Mouse (Mus musculus) gastrocnemius, postnatal 36 days (tissue): ENCODE measurements around the gene 1700022I11Rik. TPM values are rescaled to one million over a fixed set of nuclear protein-coding genes. Genes with fewer than 3 reads are reported as not detected.
"Not testable (repeated sequence)": the region's sequence is repeated elsewhere in the genome, so short reads cannot be mapped to it uniquely, and the experiment has no call there.

ENCODE experiments used
- DNase-seq, 2 experiments: peaks; one replicate each; pipeline ENCODE4 v3.0.0; 2022
- intact Hi-C: fragments of 180-260 bp; cut with DNase I; formaldehyde crosslinking; loops from one replicate; pipeline ENCODE4 v1.15.1; 2025
- total RNA-seq, 2 experiments: library from RNA; stranded (reverse); gene quantifications; 2 replicates each; pipeline ENCODE4 v1.2.3; 2021

The 1700022I11Rik gene
- total RNA-seq, 2 experiments from 2014 or later, result not detected

- peak; percentile 97 to 99 for DNase-seq
- intact Hi-C loops, result not testable (repeated sequence)
Observed at GRCm38 (mm10) chr4:43000141-43000986, 31.0 kb downstream of the 1700022I11Rik start, which contains the start of gene Vcp. Gene Vcp, minus strand, starts transcription at chr4:43000507.

GRCm38 (mm10) chr4:43001272-43001671 is 31.9 kb downstream of the 1700022I11Rik start:
- intact Hi-C loops, result no loop called here
- DNase-seq, result no peak

GRCm38 (mm10) chr4:43002756-43003439 is 33.5 kb downstream of the 1700022I11Rik start:
- DNase-seq, result no peak
- intact Hi-C loops, result no loop called here

- intact Hi-C loops, result no loop called here
- DNase-seq, result no peak
Observed at GRCm38 (mm10) chr4:43004951-43005350, 35.5 kb downstream of the 1700022I11Rik start.

GRCm38 (mm10) chr4:43005765-43006164 is 36.4 kb downstream of the 1700022I11Rik start:
- DNase-seq, result no peak
- intact Hi-C loops, result no loop called here

- DNase-seq, result peak; percentile 72 to 80
- intact Hi-C loops, result no loop called here
Observed at GRCm38 (mm10) chr4:43010161-43011038, 41.0 kb downstream of the 1700022I11Rik start, which contains the start of gene Fancg. Gene Fancg, minus strand, starts transcription at chr4:43010506.

- intact Hi-C loops, result no loop called here
- no peak for DNase-seq
Observed at GRCm38 (mm10) chr4:43012091-43012490, 42.7 kb downstream of the 1700022I11Rik start.

- intact Hi-C loops, result no loop called here
- no peak for DNase-seq
Observed at GRCm38 (mm10) chr4:43018156-43018555, 48.8 kb downstream of the 1700022I11Rik start.

- intact Hi-C loops, result no loop called here
Observed at GRCm38 (mm10) chr4:43019176-43019575, 49.8 kb downstream of the 1700022I11Rik start.

GRCm38 (mm10) chr4:43019641-43020465 is 50.4 kb downstream of the 1700022I11Rik start:
- intact Hi-C loops, result no loop called here

More at GRCm38 (mm10) chr4:43019176-43019575, 49.8 kb downstream of the 1700022I11Rik start:
- no peak for DNase-seq

GRCm38 (mm10) chr4:43020876-43021275 is 51.5 kb downstream of the 1700022I11Rik start:
- intact Hi-C loops, result no loop called here
- DNase-seq, result no peak

More at GRCm38 (mm10) chr4:43019641-43020465, 50.4 kb downstream of the 1700022I11Rik start:
- DNase-seq, result no peak

GRCm38 (mm10) chr4:43021341-43021740 is 51.9 kb downstream of the 1700022I11Rik start:
- intact Hi-C loops, result no loop called here
- DNase-seq, result no peak

- intact Hi-C loops, result loop anchor here (2.0 kb wide), 1 partner anchor 16 kb away; no protein-coding TSS in a partner anchor
- DNase-seq, result no peak
Observed at GRCm38 (mm10) chr4:43024673-43025072, 55.3 kb downstream of the 1700022I11Rik start.

- intact Hi-C loops, result loop anchor here (2.0 kb wide), 1 partner anchor 17 kb away; no protein-coding TSS in a partner anchor
- peak; percentile 92 for DNase-seq
Observed at GRCm38 (mm10) chr4:43025084-43025960, 55.9 kb downstream of the 1700022I11Rik start, which contains the start of gene Pigo. Gene Pigo, minus strand, starts transcription at chr4:43025819.

GRCm38 (mm10) chr4:43029121-43029520 is 59.7 kb downstream of the 1700022I11Rik start:
- DNase-seq, result no peak
- intact Hi-C loops, result no loop called here

GRCm38 (mm10) chr4:43029749-43030148 is 60.3 kb downstream of the 1700022I11Rik start:
- intact Hi-C loops, result no loop called here
- DNase-seq, result no peak

GRCm38 (mm10) chr4:43030352-43030751 is 60.9 kb downstream of the 1700022I11Rik start:
- intact Hi-C loops, result no loop called here
- no peak for DNase-seq

- intact Hi-C loops, result no loop called here
- DNase-seq, result no peak
Observed at GRCm38 (mm10) chr4:43030780-43031230, 61.4 kb downstream of the 1700022I11Rik start.
